Mouse (Mus musculus) stomach, postnatal 0 days (tissue): ENCODE measurements around the gene Lrch1. TPM values are rescaled to one million over a fixed set of nuclear protein-coding genes. Genes with fewer than 3 reads are reported as not detected.

Experiments
- ATAC-seq: fragments of 200-750 bp; cut with Nextera tagmentation; 2 replicates; pipeline ENCODE4 v1.8.0; 2017; ENCODE audit not compliant: low FRiP score, low TSS enrichment
- DNase-seq: peaks from one replicate; pipeline ENCODE4 v3.0.0-alpha.2; 2016; ENCODE audit warnings: low spot score
- H3K27ac ChIP-seq: fragments of 300-500 bp; sonication (generic); replicated peaks from 2 replicates; pipeline ENCODE4 v1.5.1; 2014; ENCODE audit warnings: mild to moderate bottlenecking, control low read depth
- H3K27me3 ChIP-seq: fragments of 300-500 bp; sonication (generic); 2 replicates; pipeline ENCODE4 v1.6.1; 2014; ENCODE audit warnings: low read length; ENCODE audit not compliant: control insufficient read depth, insufficient read depth
- H3K36me3 ChIP-seq: fragments of 300-500 bp; sonication (generic); 2 replicates; pipeline ENCODE4 v1.6.1; 2014; ENCODE audit warnings: low read length, mixed read lengths; ENCODE audit not compliant: control insufficient read depth, insufficient read depth
- H3K4me1 ChIP-seq: fragments of 300-500 bp; sonication (generic); replicated peaks from 2 replicates; pipeline ENCODE4 v1.6.1; 2014; ENCODE audit warnings: antibody characterized with exemption; ENCODE audit not compliant: control insufficient read depth, insufficient read depth
- H3K4me2 ChIP-seq: fragments of 300-500 bp; sonication (generic); replicated peaks from 2 replicates; pipeline ENCODE4 v1.6.1; 2014; ENCODE audit warnings: low read depth, mild to moderate bottlenecking, control low read depth, moderate library complexity
- H3K4me3 ChIP-seq: fragments of 300-500 bp; sonication (generic); 2 replicates; pipeline ENCODE4 v1.5.1; 2014; ENCODE audit warnings: low read depth, low read length, control low read depth
- H3K9ac ChIP-seq: fragments of 300-500 bp; sonication (generic); 2 replicates; pipeline ENCODE4 v1.6.1; 2014; ENCODE audit warnings: mild to moderate bottlenecking, low read length, control low read depth, mixed read lengths
- H3K9me3 ChIP-seq: fragments of 300-500 bp; sonication (generic); 2 replicates; pipeline ENCODE4 v1.6.1; 2016; ENCODE audit warnings: low read length; ENCODE audit not compliant: control insufficient read depth
- CTCF ChIP-seq: IDR thresholded peaks from 2 replicates; pipeline ENCODE4 v1.5.1; 2016; ENCODE audit warnings: antibody characterized with exemption, low read depth, mild to moderate bottlenecking, moderate library complexity
- EP300 ChIP-seq: optimal IDR thresholded peaks from 2 replicates; pipeline ENCODE3; 2016; ENCODE audit warnings: antibody characterized with exemption
- WGBS: fragments of 180-500 bp; shearing (Covaris S2); extraction: QIAGEN DNeasy Blood & Tissue Kit; methylation state at CpG from one replicate; pipeline ENCODE4 v1.1.7; 2014; 5-methylcytosine and 5-hydroxymethylcytosine counted together
- polyA plus RNA-seq: library from polyadenylated mRNA; unstranded; fragments of >200 nt; fragmentation: Nextera tagmentation; extraction: Ambion mirVana; gene quantifications from 2 replicates; pipeline ENCODE4 v1.2.1, GENCODE M21; 2015

Lrch1 gene
- polyA plus RNA-seq, 1 experiment from 2014 or later, result 11.7 TPM

DNA sequence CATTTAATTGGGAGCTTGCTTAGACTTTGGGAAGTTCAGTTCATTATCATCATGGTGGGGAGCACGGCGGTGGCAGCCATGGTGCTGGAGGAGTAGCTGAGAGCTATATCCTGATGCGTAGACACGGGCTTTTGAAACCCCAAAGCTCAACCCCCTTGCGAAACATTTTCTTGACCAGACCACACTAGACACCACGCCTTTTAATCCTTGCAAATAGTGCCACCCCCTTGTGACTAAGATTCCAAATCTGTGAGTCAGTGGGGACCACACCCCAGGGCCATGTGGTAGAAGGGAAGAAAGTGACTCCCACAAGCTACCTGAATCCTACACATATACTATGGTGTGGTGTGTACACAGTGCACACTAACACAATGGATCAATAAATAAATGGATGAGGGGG is 210.8 kb downstream of the Lrch1 start:
- peaks cover 23% of the 10 kb centered on the region for H3K36me3 ChIP-seq
- no peaks in the 10 kb centered on the region for H3K9me3 ChIP-seq
- H3K4me2 ChIP-seq, result no peak overlapping the region
- no peak overlapping the region for H3K4me3 ChIP-seq
- H3K27ac ChIP-seq, result no peak overlapping the region
- DNase-seq, result peak; percentile 51
- no peaks in the 10 kb centered on the region for H3K4me1 ChIP-seq
- WGBS, result 83% methylated on average over 6 of the region's 6 CpGs
- H3K9ac ChIP-seq, result no peak overlapping the region
- no peaks in the 10 kb centered on the region for H3K27me3 ChIP-seq
- TF ChIP-seq EP300, result no peak
- no peak for TF ChIP-seq CTCF
- ATAC-seq, result peak; percentile 30

DNA sequence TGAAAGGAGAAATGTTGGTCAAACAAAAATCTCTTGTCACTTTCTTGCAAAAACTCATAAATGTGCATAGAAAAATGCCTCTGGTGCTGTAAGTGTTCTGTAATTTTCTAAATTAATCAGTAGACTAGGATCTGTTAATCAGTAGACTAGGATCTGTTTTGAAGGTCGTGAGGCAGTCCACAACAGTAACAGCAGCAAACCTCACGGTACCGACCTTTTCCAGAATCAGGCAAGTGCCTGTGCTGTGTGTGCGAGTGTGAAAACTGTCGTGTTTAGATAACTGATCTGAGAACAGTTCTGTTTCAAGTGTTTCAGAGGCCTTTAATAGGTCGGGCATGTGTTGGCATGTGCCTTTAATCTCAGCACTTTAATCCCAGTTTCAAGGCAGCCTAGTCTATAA is 212.2 kb downstream of the Lrch1 start:
- no peaks in the 10 kb centered on the region for H3K9me3 ChIP-seq
- no peak for ATAC-seq
- no peaks in the 10 kb centered on the region for H3K4me1 ChIP-seq
- H3K4me3 ChIP-seq, result no peak overlapping the region
- no peaks in the 10 kb centered on the region for H3K27me3 ChIP-seq
- no peak for DNase-seq
- TF ChIP-seq EP300, result no peak
- TF ChIP-seq CTCF, result no peak
- peaks cover 14% of the 10 kb centered on the region; the same call in 1 of the 2 replicates for H3K36me3 ChIP-seq
- H3K27ac ChIP-seq, result no peak overlapping the region
- H3K9ac ChIP-seq, result no peak overlapping the region
- no peak overlapping the region for H3K4me2 ChIP-seq
- 71% methylated on average over 6 of the region's 6 CpGs for WGBS

GRCm38 (mm10) chr14:74733397-74733796 is 214.3 kb downstream of the Lrch1 start:
- WGBS, result 49% methylated on average over 2 of the region's 2 CpGs
- Histone ChIP-seq H3K9ac (no peak overlapping the region), H3K4me2 (peak overlapping the region; percentile 65), H3K27me3 (no peaks in the 10 kb centered on the region), H3K27ac (no peak overlapping the region), H3K4me3 (peak overlapping the region; percentile 88; the same call in 1 of the 2 replicates), H3K9me3 (no peaks in the 10 kb centered on the region), H3K36me3 (peaks cover 4% of the 10 kb centered on the region; the same call in 1 of the 2 replicates), H3K4me1 (no peaks in the 10 kb centered on the region)
- TF ChIP-seq CTCF, result no peak
- no peak for TF ChIP-seq EP300
- DNase-seq (no peak), ATAC-seq (peak; percentile 4; the same call in 1 of the 2 replicates)

DNA sequence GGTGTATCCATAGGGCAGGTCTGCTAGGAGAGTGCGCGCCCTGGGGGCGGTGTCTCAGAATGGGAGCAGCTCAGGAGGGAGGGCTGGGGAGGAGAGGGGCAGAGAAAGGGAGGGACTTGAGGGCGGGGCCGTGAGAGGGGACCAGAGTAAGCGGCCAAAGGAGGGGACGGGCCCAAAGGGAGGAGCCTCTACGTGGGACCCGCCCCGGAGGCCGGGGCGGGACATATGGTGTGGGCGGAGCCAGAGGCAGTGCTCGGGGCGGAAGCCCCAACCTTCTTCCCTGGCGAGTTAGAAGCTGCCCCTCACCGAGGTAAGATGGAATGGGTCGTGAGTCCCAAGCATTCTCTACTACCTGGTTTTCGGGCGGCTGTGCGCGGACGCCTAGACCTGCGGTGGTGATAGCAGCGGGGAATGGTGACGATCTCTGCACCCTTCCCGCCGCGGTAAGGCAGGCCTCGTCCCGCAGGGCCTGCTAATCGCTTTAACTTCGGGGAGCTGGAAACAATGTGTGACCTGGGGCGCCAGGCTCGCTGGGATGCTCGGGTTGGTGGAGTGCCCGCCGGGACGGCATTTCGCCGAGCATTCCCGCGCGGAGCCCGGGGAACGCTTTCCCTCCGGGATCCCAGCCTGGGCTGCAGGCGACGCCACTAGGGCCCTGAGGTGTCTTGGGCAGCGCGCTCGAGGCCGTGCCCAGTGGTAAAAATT is 215.4 kb downstream of the Lrch1 start, which contains the start of gene Esd:
Gene Esd, plus strand, starts transcription at position 219 of the 705 bp plus-strand sequence.
- DNase-seq (peak; percentile 97), ATAC-seq (peak; percentile 98)
- Histone ChIP-seq H3K27ac (peak within 1 kb of the TSS; percentile 93), H3K9ac (peak within 1 kb of the TSS; percentile 89), H3K4me3 (peak within 1 kb of the TSS; percentile 88), H3K4me1 (no peaks in the 10 kb centered on the region), H3K9me3 (no peaks in the 10 kb centered on the region), H3K4me2 (peak within 1 kb of the TSS; percentile 65), H3K27me3 (no peaks in the 10 kb centered on the region), H3K36me3 (peaks cover 4% of the 10 kb centered on the region; the same call in 1 of the 2 replicates)
- under 1% methylated on average over 49 of the region's 53 CpGs for WGBS
- TF ChIP-seq EP300 (no peak), CTCF (peak; percentile 57)

GRCm38 (mm10) chr14:74731221-74732078 is 216.2 kb downstream of the Lrch1 start:
- peak overlapping the region; percentile 88 for H3K4me3 ChIP-seq
- peak overlapping the region; percentile 65 for H3K4me2 ChIP-seq
- peak overlapping the region; percentile 76 for H3K27ac ChIP-seq
- peak overlapping the region; percentile 50; the same call in 1 of the 2 replicates for H3K9ac ChIP-seq
- H3K36me3 ChIP-seq, result no peaks in the 10 kb centered on the region
- H3K27me3 ChIP-seq, result no peaks in the 10 kb centered on the region
- H3K9me3 ChIP-seq, result no peaks in the 10 kb centered on the region
- TF ChIP-seq CTCF (no peak), EP300 (no peak)
- H3K4me1 ChIP-seq, result no peaks in the 10 kb centered on the region
- 18% methylated on average over 9 of the region's 9 CpGs for whole genome bisulfite sequencing
- ATAC-seq, result peak; percentile 1; the same call in 1 of the 2 replicates
- DNase-seq, result peak; percentile 18
